Mouse (Mus musculus) gastrocnemius, postnatal 25 days (tissue): ENCODE measurements around the gene Gpd1l. TPM values are rescaled to one million over a fixed set of nuclear protein-coding genes. Genes with fewer than 3 reads are reported as not detected.

Experiments
- DNase-seq: peaks from one replicate; pipeline ENCODE4 v3.0.0; 2022
- total RNA-seq, 2 experiments: library from RNA; stranded (reverse); gene quantifications; 1 replicate in 1 of 2; 2 replicates in 1 of 2; pipeline ENCODE4 v1.2.3; 2021

Gene Gpd1l
- total RNA-seq, 2 experiments from 2014 or later, result 17.6 to 18.4 TPM

DNA sequence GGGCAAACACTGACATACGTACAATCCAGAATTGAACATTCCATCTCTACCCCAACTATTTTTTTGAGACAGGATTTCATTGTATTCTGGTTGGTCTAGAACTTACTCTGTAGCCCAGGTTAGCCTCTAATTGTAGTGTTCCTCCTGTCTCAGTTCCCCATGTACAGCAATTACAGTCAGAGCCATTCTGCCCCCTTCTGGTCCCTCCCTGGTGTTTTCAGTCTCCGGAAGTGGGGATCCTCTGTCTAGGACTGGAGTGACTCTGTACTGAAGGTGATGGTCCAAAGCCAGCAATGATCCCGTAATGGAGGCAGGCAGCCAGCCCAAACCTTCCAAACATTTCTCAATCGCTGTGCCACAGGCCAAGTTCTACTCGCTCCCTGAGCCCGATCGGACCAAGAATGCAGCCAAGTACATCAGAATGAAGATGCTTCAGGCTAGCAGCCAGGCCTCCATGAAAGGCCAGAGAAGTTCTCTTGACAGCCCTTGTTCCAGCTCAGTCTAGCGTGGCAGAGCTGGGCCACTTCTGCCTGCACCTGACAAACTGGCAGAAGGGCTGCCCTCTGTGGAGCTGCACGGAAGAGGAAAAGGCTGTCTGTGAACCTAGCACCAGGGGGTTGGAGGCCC, 3.2 kb downstream of the Gpd1l start:
- peak; percentile 87 for DNase-seq

- DNase-seq, result no peak
Observed at GRCm38 (mm10) chr9:114925571-114925970, 8.2 kb downstream of the Gpd1l start.

DNA sequence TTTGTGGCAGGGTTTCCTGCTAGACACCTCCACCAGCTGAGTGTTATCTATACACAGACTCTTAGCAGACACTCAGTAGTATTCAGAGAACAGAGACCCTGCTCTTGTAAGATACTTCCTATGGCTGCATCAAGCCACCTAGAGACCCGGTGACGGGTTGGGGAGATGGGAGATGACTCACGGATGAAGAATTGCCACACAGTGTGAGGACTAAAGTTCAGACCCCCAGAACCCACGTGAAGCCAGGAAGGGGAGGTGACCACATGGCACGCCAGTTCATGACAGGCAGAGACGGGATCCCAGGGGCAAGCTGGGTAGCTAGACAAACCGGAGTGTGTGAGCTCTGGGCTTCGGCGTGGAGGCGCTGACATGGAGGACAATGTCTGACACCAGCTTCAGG, 8.7 kb downstream of the Gpd1l start:
- DNase-seq, result no peak

DNA sequence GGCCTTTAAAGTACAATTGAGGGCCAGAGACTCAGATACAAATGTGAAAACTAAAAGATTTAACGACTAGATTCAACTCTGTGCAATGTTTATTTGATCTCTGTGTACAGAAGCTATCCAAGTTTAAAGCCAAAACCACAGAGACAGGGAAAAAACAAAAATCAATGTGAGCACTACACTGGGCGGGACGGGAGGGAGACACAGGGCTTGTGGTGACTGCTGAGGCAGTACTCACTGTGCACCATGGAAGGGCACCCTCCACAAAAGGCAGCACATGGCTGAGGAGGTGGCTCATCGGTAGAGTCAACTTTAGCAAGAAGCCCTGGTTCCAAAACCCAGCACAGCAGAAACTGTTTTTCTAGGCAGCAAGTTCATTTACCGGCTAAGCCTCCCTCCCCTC, 9.3 kb downstream of the Gpd1l start:
- no peak for DNase-seq

- no peak for DNase-seq
Observed at GRCm38 (mm10) chr9:114922209-114922608, 11.6 kb downstream of the Gpd1l start.

DNA sequence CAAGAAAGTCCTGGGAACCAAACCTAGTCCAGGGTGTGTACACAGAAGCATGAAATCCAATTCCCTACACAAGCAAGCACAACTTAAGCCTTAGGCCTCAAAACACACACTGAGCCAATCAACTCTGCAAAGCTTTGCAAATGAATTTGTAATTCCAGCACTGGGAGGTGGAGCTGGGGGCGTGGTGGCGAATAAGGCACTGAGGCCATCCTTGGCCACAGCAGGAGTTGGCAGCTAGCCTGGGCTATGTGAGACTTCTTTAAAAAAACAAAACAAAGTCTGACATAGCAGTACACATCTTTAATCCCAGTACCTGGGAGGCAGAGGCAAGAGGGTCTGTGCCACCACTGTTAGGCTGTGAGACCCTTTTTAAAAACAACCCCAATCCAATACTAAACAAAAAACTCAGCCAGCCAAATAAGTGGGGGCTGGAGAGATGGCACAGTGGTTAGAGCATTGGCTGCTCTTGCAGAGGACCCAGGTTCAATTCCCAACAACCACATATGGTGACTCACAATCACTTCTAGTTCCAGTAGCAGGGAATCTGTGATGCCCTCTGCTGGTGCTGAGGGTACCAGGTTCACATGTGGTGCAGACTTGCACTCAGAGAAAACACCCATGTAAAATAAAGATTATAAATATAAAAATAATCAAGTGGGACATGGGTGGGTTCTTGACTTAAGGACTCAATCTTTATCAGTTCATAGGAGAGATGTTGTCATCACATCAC, 12.3 kb downstream of the Gpd1l start:
- DNase-seq, result peak; percentile 53

- no peak for DNase-seq
Observed at GRCm38 (mm10) chr9:114920569-114920968, 13.2 kb downstream of the Gpd1l start.

DNA sequence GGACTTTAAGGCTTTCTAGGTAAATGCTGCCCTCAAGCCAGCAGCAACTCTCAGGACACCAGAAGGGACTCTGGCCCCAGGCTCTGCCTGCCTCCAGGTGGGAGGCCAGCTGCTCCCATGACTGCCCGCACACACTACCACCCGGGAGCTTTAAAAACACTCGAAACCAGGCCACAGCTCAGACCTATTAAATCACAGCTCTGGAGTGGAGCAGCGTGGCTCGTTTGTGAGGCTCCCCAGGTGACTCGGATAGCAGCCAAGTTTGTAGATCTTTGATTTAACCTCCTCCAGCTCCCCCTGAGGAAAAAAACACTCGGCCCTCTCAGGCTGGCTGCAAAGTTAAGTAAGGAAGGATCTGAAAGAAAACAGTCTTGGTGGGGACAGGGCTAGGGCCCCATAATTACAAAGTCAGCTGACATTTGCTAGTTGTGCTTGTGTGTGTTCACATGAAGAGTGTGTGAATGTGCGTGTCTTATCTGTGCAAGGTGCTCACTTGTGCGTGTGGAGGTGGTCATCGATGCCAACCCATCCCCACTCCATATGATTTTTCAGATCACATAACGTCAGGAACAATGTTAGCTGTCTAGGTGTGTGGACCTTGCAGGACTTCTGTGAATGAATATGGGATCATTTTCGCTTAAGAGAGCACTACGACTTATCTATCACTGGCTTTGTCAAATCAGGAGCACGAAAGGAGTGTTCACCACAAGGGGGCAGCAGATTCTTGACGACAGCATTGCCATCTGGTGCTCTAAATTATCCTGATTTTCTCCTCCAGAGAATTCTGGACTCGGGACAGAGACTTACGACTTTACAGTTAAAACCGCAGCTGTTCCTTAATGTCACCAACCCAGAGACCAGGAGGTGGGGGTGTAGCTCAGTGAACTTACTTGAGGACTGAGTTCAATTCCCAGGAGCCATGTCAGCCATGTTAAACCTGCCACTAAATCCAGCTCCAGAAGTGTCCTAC, 20.8 kb downstream of the Gpd1l start:
- DNase-seq, result peak; percentile 54

- DNase-seq, result no peak
Observed at GRCm38 (mm10) chr9:114907509-114907908, 26.3 kb downstream of the Gpd1l start.

DNA sequence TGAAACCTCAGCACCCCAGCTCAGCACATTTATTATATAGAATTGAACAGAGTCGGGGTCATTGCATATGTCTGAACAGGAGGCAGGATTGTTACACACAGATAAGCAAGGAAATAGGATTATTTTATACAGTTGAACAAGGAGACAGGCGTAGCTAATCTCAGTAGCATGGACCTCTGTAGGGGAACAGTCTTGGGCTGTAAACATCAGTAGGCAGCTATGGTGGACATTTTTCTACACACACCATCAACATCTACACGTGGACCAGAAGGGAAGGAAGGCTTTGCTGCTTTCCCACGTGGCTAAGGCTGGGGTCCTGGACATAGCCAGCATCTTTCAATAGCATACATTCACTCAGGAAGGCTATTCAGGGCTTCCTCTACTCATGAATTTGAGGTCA, 37.9 kb downstream of the Gpd1l start:
- no peak for DNase-seq

GRCm38 (mm10) chr9:114892974-114893373, 40.8 kb downstream of the Gpd1l start:
- DNase-seq, result no peak

DNA sequence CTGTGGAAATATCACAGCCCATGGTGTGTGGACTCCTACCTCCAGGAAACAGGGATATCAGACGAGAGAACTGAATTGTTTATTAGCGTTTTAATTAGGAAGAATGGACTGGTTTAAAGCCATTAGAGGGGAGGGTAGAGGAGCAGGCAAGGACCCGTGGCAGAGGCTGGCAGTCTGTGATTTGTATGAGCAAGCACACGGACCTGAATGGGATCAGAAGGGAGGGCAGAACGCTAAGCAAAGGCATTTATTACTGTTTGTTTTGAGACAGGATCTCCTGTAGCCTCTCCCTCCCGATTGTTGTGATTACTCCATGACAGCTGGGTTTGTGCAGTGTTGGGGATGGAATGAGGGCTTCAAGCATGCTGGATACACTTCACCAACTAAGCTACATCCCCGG, 43.4 kb downstream of the Gpd1l start:
- no peak for DNase-seq

DNA sequence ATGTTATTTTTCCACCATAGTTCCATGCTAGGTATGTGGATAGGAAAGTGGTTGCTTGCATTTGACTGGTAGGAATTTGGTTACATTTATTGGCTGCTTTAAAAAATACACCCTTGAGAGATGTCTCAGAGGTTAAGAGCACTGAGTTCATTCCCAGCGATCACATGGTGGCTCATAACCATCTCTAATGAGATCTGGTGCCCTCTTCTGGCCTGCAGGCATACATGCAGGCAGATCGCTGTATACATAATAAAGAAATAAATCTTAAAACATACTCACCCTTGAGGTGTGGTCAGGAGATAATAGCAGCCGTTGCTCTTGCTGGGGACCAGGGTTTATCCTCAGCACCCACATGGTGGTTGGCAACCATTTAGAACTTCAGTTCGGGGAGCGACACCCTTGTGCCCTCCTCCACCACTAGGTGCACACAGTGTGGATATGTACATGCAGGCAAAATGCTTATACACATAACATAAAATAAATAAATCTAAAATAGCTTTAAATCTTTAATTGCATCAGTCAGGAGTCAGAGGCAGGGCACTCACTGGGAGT, 44.9 kb downstream of the Gpd1l start:
- DNase-seq, result no peak

GRCm38 (mm10) chr9:114887699-114888098, 46.1 kb downstream of the Gpd1l start:
- DNase-seq, result no peak

DNA sequence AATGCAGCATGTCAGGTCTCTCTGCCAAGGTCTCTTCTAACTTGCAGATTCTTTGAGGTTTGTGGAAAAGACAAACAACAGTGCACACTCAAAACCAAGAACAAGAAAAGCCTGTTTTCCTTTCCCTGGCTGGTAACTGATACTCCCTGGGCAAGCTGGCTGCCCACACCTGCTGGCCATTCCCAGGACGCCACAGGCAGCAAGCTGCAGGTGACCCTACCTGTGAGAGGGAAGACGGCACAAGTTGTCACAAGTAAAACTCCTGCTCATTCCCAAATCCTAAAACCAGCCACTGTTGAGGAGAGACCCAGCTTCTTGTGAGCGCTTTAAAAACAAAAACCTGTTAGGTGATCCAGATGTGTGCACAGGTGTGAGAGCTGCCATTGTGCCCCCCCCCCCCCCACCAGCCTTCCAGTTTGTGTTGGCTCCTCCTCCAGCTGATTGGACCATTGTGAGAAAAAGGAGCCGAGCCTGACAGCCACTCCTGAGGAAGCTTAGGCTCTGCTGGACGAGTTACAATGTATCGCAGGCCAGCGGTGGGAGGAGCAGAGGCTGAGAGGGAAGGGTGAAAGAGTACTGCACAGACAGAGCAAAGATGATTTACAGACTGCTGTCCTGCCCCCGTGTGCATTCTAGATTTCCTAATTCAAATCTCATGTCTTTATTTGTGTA, 47.7 kb downstream of the Gpd1l start:
- DNase-seq, result no peak

GRCm38 (mm10) chr9:114885564-114885963, 48.2 kb downstream of the Gpd1l start:
- no peak for DNase-seq

GRCm38 (mm10) chr9:114881977-114882376, 51.8 kb downstream of the Gpd1l start:
- DNase-seq, result no peak

DNA sequence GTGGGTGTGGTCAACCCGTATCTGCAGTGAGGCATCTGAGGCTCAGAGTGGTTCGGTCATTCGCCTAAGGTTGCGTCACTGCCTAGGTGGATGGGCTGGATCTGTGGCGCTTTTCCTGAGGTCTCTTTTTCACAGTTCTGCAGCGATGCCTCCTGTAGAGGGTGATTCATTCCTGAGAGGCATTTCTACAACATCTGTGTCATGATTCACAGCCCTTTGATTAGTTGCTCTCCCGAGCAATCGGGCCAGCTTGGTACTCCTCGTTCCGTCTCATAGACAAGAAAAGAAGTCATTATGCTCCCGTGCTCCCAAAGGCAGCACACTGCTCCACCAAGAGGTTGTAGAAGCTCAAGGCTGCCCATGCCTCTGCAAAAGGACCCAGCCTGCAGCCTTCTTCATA, 78.5 kb downstream of the Gpd1l start:
- DNase-seq, result no peak

- no peak for DNase-seq
Observed at GRCm38 (mm10) chr9:114854686-114855085, 79.1 kb downstream of the Gpd1l start.

DNA sequence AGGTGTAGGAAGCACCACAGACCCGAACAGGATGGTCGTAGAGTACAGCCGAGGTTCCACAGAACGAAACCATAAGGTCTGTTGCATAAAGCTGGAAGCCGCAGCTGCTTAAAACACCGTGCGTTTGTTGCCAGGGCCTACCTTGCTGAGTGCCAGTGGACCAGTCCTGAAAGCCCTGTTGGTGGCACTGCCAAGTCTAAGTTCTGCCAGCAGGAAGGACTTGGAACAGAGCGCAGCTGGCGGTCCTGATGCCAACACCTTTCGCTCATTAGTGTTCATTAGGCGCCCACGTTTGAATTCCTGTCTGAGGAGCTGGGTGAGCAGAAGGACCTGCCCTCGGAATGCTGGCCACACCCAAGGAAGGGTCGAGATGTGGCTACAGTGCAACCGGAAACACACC, 80.5 kb downstream of the Gpd1l start:
- no peak for DNase-seq

- no peak for DNase-seq
Observed at GRCm38 (mm10) chr9:114851419-114852190, 82.2 kb downstream of the Gpd1l start.
